Mouse (Mus musculus) embryonic stem cell, embryonic (primary cell): ENCODE data around the gene Pphln1.
"Not testable (repeated sequence)": the region's sequence is repeated elsewhere in the genome, so short reads cannot be mapped to it uniquely, and the experiment has no call there.

Experiments
- CTCF ChIA-PET, 4 experiments: fragments of 300-600 bp in 2 of 4; fragments of 350-600 bp in 2 of 4; sonication (Branson Sonifier 250); formaldehyde crosslinking; loops; one replicate each; lab custom pipeline; 2022; ENCODE audit warnings: inconsistent platforms in 2 of 4; lab: Charles Lee
- POLR2A ChIA-PET, 4 experiments: fragments of 300-600 bp in 2 of 4; fragments of 350-600 bp in 2 of 4; sonication (Branson Sonifier 250); formaldehyde crosslinking; loops; one replicate each; lab custom pipeline; 2022; ENCODE audit warnings: antibody characterized with exemption in 4 of 4, inconsistent platforms in 1 of 4; lab: Charles Lee

Pphln1 gene

DNA sequence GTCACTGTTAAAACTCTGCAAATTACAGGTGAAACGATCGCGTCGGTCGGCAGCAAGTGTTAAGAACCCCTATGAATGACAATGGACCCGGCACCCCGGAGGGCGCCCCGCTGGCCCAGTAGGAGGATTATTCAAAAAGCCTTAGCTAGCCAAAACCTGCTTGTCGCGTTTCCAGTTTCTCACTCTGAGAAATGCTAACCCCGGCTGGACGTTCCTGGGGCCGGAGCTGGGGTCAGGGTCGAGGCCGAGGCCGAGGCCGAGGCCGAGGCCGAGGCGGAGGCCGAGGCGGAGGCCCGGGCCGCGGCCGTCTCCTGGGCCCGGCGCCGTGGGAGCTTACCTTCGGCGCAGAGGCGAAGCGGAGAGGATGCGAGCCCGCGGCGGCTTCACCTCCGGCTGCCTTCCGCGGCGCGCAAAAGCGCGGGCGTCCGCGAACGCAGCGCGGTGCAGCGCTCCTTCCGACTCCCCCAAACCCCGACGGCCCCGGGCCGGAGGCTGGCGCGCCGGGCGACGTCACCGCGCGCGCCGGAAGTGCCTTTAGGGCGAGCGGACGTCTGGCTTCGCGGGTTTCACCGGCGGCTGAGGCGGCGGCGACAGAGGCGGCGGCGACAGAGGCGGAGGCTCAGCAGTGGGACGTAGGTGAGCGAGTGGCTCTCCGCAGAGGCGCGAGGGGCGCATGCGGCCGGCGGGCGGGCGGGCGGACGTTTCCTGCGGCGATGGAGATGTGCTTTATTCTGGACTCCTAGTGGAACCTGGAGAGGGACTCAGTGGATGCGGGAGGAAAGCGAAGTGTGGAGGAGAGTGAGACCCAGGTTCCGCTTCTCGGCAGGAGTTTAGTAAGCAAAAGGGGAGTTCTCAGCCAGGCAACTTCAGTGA is at the start of gene Pphln1, which contains the start of gene Zcrb1:
Pphln1 (plus strand) TSS at position 525 of the 873 bp plus-strand sequence.
Zcrb1 (minus strand) TSS at position 509 of the 873 bp plus-strand sequence.
- POLR2A ChIA-PET, result interaction anchor here in 3 of 4 experiments (0.6 to 1.3 kb wide), 6 partner anchors 9 to 123 kb away, joined by 3 to 6 read pairs (median 4); no protein-coding TSS in a partner anchor

DNA sequence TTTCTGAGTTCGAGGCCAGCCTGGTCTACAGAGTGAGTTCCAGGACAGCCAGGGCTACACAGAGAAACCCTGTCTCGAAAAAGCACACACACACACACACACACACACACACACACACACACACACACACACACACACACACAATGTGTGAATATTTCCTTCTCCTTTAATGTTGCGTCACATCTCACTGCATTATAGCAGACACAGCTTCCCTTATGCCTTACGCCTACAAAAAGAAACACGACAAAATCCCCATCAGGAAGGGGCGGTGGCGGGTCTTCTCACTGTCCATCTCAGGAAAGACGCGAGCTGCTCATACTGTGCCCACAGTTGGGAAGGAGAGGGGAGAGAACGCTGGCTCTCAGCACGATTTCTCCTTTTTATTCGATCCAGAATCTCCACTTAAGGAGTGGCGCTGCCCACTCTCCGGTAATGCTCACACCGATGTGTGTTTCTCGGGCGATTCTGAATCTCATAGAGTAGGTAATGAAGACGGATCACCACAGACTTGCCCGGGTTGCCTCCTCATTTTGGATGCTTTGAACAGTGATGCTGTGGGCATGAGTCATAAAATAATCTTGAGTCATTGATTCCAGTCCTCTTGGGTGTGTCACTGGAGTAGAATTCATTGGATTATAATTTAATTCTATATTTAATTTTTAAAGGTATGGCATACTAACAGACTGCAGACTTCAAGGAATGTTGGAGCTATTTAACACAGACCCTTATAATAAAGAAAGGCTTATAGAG is 39.6 kb upstream of the Pphln1 start:
- POLR2A ChIA-PET, result no interaction called here
- CTCF ChIA-PET, result no interaction called here

More for the DNA sequence above, at the start of gene Pphln1, which contains the start of gene Zcrb1:
- CTCF ChIA-PET, result no interaction called here

GRCm38 (mm10) chr15:93365561-93365960 is 32.6 kb upstream of the Pphln1 start:
- ChIA-PET POLR2A (no interaction called here), CTCF (no interaction called here)

GRCm38 (mm10) chr15:93368558-93368957 is 29.6 kb upstream of the Pphln1 start:
- POLR2A ChIA-PET, result interaction anchor here in 1 of 4 experiments (0.5 kb wide), 1 partner anchor 29 kb away, joined by 3 read pairs; no protein-coding TSS in a partner anchor

GRCm38 (mm10) chr15:93371838-93372237 is 26.3 kb upstream of the Pphln1 start:
- POLR2A ChIA-PET, result no interaction called here
- CTCF ChIA-PET, result no interaction called here

More at GRCm38 (mm10) chr15:93368558-93368957, 29.6 kb upstream of the Pphln1 start:
- CTCF ChIA-PET, result interaction anchor here in 2 of 4 experiments (0.6 to 0.8 kb wide), 2 partner anchors 10 to 544 kb away, joined by 3 to 4 read pairs; no protein-coding TSS in a partner anchor

DNA sequence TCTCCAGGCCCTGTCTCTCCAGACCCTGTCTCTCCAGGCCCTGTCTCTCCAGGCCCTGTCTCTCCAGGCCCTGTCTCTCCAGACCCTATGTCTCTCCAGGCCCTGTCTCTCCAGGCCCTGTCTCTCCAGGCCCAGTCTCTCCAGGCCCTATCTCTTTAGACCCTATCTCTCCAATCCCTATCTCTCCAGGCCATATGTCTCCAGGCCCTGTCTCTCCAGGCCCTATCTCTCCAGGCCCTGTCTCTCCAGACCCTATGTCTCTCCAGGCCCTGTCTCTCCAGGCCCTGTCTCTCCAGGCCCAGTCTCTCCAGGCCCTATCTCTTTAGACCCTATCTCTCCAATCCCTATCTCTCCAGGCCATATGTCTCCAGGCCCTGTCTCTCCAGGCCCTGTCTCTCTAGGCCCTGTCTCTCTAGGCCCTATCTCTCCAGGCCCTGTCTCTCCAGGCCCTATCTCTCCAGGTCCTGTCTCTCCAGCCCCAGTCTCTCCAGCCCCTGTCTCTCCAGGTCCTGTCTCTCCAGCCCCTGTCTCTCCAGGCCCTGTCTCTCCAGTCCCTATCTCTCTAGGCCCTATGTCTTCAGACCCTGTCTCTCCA is 25.5 kb upstream of the Pphln1 start:
- CTCF ChIA-PET, POLR2A ChIA-PET: not testable (repeated sequence)

GRCm38 (mm10) chr15:93375696-93376095 is 22.5 kb upstream of the Pphln1 start:
- ChIA-PET CTCF (interaction anchor here in 1 of 4 experiments (0.7 kb wide), 1 partner anchor 166 kb away, joined by 7 read pairs; no protein-coding TSS in a partner anchor), POLR2A (no interaction called here)

DNA sequence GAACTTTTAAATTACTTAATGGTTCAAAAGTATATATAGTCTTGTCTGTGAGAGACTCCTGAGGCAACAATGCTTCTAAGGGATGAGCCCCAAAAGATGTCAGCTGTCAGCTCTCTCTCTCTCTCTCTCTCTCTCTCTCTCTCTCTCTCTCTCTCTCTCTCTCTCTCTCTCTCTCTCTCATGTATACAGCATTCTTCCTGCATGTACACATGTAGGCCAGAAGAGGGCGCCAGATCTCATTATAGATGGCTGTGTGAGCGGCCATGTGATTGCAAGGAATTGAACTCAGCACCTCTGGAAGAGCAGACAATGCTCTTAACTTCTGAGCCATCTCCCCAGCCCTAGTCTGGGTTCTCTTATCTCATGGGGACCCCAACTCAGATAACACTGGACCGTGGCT is 19.0 kb upstream of the Pphln1 start:
- CTCF ChIA-PET, result interaction anchor here in 2 of 4 experiments (0.6 to 1.2 kb wide), 8 partner anchors 11 to 1171 kb away, joined by 3 to 6 read pairs (median 4); no protein-coding TSS in a partner anchor
- POLR2A ChIA-PET, result no interaction called here

DNA sequence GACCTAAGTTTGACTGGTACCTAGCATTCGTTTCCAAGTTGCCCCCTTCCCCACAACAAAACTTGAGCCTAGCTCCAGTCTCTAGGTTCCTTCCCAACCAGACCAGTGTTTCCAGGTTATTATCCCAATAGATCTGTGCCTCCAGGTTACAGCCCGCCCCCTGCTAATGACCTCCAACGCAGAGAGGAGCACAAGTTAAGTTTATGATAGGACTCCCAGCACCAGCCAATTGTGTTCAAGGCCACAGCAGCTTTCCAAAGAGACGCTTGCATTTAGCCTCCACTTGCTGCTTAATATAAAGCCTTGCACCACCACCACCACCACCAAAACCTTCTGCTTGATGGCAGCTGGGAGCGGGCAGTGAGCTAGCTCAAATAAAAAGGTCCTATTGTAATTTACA is 16.8 kb upstream of the Pphln1 start:
- ChIA-PET CTCF (no interaction called here), POLR2A (no interaction called here)

- ChIA-PET CTCF (no interaction called here), POLR2A (interaction anchor here in 3 of 4 experiments (0.6 to 1.3 kb wide), 6 partner anchors 8 to 124 kb away, joined by 3 to 6 read pairs (median 4); no protein-coding TSS in a partner anchor)
These were observed 881 bp upstream of the Pphln1 start for GRCm38 (mm10) chr15:93397269-93397668.

DNA sequence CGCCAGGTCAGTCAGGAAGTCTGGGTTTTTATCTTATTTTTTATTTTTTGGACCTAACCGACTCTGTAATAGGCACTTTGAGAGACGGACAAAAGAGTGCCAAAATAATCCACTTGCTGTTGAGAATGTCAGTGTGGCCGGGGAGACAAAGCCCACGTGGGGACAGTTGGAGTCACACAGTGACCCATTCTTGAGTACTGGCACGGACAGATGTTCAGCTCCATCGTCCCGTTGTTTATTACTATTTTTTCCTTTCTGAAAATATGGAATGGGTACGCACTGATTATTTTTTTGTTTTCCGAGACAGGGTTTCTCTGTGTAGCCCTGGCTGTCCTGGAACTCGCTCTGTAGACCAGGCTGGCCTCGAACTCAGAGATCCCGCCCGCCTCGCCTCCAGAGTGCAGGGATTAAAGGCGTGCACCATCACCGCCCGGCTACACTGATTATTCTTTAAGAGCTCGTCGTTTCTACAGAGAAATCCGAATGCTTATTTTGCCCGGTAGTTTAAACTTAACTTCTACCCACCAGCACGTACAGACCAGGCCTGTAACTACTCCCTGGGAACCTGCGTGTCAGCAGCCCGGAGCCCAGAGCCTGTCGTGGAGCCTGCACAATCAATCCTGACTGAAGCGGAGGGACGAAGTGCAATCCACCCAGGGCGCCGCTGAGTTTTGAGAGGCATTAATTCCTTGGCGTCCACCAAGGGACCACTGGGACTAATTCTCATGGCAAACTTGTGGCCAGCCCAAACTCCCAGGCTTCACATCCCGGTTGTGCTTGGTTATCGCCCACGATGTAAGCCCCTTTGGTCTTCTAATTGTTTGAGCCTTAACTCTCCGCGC is 770 bp downstream of the Pphln1 start:
- CTCF ChIA-PET, result no interaction called here

GRCm38 (mm10) chr15:93401446-93401845 is 3.3 kb downstream of the Pphln1 start:
- ChIA-PET POLR2A (no interaction called here), CTCF (no interaction called here)

More for the DNA sequence above, 770 bp downstream of the Pphln1 start:
- POLR2A ChIA-PET, result interaction anchor here in 1 of 4 experiments (1.0 to 1.7 kb wide), 3 partner anchors 10 to 109 kb away, joined by 3 to 4 read pairs (median 3); no protein-coding TSS in a partner anchor

GRCm38 (mm10) chr15:93402730-93403129 is 4.6 kb downstream of the Pphln1 start:
- ChIA-PET POLR2A (no interaction called here), CTCF (no interaction called here)

GRCm38 (mm10) chr15:93404849-93405248 is 6.7 kb downstream of the Pphln1 start:
- CTCF ChIA-PET, result interaction anchor here in 1 of 4 experiments (0.6 kb wide), 1 partner anchor 191 kb away, joined by 3 read pairs; no protein-coding TSS in a partner anchor
- POLR2A ChIA-PET, result interaction anchor here in 1 of 4 experiments (1.4 kb wide), 1 partner anchor 10 kb away, joined by 4 read pairs; no protein-coding TSS in a partner anchor

DNA sequence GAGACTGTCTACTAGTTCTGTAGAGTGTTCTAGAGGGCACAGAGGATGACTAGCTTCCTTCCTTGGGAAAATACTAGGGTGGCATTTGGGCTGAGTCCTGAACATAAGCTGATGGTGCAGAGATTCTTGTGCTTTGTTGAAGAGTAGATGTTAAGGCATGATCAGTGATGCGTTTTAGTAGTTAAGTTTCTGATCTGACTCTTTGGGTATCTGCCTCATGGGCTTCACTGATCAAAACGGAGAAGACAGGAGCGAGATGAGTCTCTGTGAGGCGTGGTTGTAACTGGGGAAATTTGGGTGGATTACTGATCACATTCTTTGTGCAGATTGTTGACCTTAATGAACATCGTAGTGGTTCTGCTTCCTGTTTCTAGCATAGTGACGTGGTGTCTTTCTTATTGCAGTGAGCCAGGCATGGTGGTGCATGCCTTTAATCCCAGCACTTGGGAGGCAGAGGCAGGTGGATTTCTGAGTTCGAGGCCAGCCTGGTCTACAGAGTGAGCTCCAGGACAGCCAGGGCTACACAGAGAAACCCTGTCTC is 7.4 kb downstream of the Pphln1 start:
- ChIA-PET POLR2A (no interaction called here), CTCF (no interaction called here)

DNA sequence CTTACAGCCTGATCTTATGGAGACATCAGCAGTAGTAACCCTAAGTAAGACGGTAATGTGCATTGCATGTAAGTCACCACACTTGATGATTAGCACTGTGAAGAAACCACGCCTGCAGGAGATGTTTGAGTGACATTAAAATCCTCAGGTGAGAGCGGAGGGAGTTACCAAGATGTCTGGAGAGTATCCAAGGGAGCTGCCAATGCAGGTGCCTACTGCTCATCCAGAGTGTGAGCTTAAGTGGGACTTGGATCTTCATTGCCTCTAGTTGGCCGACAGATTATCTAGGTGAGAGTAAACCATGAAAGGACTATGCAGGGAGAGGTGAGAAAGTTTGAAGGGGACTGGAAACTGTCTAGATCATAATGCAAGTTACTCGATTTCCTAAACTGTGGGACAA is 8.3 kb downstream of the Pphln1 start:
- POLR2A ChIA-PET, result no interaction called here
- CTCF ChIA-PET, result no interaction called here

- POLR2A ChIA-PET, result interaction anchor here in 2 of 4 experiments (0.6 to 0.7 kb wide), 2 partner anchors 80 to 410 kb away, joined by 3 read pairs; no protein-coding TSS in a partner anchor
- CTCF ChIA-PET, result interaction anchor here in 1 of 4 experiments (0.6 to 1.1 kb wide), 2 partner anchors 10 to 163 kb away, joined by 3 read pairs; no protein-coding TSS in a partner anchor
These were observed 14.3 kb downstream of the Pphln1 start for GRCm38 (mm10) chr15:93412445-93412844.
